Mouse (Mus musculus) spleen, postnatal 4 days (tissue): ENCODE measurements at regions not wholly inside any gene's neighbourhood (a gene's known extent, or its start where the extent isn't known, plus 50 kb on each side); places are given as distances from the start of the nearest gene placed in this dataset.
A peak's percentile ranks its signal among the peaks of the same experiment; 100 is the strongest.

Experiments
- DNase-seq, 2 experiments: peaks; one replicate each; pipeline ENCODE4 v3.0.0; 2022; ENCODE audit warnings: low spot score in 2 of 2

GRCm38 (mm10) chr19:36229941-36230340 lies 110.0 kb upstream of the Ankrd1 start:
- DNase-seq, result no peak

DNA sequence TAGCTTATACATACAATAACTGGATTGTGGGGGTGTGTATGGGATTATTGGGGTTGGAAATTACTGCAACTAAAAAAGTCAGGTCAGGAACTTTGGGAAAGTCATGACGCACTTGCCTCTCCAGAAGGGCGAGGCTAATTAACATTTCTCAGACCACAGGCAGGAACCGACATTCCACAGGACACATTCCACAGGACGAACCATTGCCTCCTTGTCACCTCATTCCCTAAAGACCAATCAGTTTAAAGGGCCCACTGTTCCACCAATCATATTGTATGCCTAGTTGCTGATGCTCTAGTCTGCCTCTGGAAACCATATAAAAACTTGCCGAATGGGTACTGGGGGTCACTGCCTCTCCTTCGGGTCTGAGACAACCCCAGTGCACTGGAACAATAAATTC lies 113.0 kb upstream of the Pcgf5 start:
- no peak for DNase-seq

DNA sequence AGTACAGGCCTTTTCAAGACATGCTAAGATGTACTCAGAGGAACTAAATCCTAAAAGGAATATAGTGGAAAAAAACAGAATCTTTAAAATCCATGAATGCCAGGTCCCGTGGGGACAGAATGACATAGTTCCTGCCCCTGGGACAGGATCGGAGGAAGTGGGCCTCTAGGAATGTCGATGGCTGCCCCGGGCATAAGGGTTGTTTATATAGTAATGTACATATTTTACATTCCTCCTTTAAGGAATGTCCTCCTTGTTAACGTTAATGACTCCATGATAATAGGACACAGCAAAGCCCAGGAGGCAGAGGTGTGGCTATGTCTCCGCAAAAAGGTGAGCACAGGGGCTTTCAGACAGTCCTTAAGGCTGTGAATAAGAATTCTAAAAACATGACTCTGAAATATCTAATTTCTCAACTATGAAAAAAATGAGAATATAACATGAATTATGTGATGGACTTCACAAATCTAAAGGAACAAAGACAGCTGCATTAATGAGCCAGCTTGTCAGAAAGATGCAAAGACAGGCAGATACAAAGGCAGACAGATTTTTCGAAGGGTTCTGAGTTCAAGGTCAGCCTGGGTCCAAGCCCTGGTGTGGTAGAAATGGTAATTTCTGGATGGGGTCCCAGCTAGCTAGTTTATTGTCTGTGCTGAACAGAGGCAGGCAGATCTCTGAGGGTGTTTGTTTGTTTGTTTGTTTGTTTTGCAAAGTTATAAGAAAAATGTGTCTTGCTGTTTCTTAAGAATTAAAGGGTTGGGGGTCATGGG lies 111.3 kb upstream of the Pcgf5 start:
- DNase-seq, result no peak

- DNase-seq, result no peak
Observed at GRCm38 (mm10) chr19:36237751-36238150, 110.4 kb upstream of the Pcgf5 start.

DNA sequence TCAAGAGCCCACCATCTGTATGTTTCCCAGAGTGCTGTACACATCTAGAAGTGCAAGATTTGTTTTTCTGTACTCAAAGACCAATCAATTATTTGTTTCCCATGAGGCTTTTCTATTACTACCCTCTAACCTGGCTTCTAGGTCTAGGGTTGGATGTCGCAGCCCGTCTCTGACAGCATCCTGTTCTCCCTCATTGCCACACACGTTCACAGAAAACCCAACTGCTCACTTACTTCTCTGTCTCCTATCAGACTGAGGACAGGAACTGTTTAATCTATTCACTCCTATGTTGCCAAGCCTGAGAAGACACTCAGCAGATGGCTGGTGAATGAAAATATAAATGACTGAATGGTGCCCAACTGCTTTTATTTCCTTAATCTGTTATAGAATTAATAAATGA lies 109.6 kb upstream of the Pcgf5 start:
- DNase-seq, result no peak

- DNase-seq, result no peak
Observed at GRCm38 (mm10) chr19:36242396-36242795, 105.7 kb upstream of the Pcgf5 start.

DNA sequence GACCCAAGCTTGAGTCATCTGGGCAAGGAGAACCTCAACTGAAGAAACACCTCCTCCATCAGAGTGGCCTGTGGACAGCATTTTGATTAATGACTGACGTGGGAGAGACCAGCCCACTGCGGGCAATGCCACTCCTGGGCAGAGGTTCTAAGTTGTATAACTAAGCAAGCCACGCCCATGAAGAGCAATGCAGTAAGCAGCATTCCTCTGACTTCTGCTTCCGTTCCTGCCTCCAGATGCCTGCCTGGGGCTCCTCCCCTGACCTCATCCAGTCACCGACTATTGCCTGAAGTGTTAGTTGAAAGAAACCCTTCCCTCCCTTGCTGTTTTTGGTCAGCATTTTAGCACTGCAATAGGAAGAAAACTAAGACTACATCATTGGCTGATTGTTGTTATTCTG lies 105.2 kb upstream of the Pcgf5 start:
- no peak for DNase-seq

- no peak for DNase-seq
Observed at GRCm38 (mm10) chr19:36252522-36252921, 95.6 kb upstream of the Pcgf5 start.

GRCm38 (mm10) chr19:36257748-36258538 lies 90.2 kb upstream of the Pcgf5 start:
- no peak for DNase-seq

DNA sequence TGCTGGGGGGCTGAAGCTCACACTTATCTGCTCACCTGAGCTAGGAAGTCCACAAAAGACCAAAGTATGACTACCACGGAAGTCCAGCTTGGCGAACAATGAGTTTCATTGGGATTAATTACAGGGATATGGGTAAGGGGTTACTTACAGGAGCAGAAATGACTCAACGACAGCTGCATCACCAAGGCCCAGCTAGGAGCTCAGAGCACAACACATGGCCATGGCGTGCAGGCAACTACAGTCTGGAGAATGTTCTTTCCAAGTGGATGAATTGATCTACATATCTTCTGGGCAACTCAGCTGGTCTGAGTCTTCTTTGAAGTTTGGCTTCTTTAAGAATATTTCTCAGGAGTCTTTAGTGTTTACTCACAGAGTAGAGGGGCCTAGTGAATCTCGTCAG lies 86.3 kb upstream of the Pcgf5 start:
- no peak for DNase-seq

DNA sequence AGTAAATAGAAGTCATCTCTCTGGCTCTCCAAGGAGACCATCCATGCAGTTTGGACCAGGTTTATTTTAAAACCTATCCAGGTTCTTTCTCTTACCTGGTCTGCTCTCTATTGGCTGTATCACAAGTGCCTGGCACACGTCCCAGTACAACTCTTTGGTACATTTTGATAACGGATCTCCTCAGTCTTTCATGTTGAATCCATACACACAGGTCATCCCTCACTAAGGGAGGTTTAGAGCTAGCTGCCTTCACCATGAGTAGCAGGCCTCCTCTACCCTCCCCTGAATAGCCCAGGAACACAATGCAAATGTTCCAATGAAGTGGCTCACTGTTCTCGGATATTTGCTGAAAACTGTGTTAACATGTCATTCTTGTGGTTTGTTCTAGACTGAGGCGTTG lies 84.2 kb upstream of the Pcgf5 start:
- no peak for DNase-seq

GRCm38 (mm10) chr19:36264397-36264796 lies 83.7 kb upstream of the Pcgf5 start:
- no peak for DNase-seq

GRCm38 (mm10) chr19:36265276-36265675 lies 82.8 kb upstream of the Pcgf5 start:
- DNase-seq, result no peak

DNA sequence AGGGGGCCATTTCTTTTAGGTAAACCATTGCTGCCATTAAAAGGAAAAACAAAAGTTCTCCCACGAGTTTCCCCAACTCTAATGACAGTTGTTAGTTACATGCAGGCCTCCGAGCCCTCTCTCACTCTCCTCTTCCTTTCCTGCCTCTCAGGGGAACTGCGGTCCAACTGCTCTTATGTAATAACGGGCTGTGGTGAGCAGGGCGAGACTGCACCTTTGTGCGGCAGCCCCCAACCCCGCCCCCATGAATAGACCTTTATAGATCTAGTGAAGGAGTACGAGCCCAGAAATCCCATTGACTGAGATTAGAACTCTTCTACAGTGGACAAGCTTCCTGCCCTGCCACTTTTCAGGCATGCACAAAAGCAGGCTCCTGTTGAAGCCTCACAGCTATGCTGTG lies 81.8 kb upstream of the Pcgf5 start:
- peak in 1 of 2 experiments; percentile 30 for DNase-seq

DNA sequence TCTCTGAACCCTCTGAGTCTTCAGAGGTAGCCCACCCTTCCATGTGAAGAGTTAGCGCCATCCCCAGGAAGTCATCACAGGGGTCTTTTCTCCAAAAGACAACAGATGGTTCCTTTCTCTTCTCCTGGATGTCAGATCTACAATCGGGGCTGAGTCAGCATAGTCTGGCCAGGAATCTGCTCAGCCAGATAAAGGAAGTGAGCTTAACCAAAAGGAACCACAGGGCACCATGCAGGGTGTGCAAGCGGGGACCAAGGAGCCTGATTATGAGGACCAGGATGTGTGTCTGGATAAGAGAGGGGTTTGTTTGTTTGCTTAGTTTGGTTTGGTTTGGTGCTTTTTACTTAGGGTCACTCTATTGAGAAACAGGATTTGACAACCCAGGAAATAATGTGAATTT lies 74.6 kb upstream of the Pcgf5 start:
- no peak for DNase-seq

GRCm38 (mm10) chr19:36285465-36285864 lies 62.6 kb upstream of the Pcgf5 start:
- DNase-seq, result no peak

DNA sequence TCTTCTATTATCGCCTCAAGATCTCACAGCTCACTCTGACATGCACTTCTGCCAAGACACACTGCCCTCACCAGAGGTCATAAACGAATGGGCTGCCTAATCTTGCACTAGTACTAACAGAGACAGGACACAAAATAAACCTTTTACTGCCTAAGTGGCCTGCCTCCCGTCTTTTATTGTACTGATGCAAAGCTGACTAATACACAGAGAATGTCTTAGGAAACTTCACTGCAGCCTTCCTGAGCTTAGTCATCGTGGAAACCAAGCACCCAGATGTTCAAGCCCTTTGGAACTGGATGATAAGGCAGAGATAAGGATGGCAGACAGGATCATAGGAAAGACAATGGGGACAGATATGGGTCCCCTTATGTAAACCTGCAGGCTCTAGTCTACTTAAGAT lies 57.3 kb upstream of the Pcgf5 start:
- no peak for DNase-seq

GRCm38 (mm10) chr19:36293177-36293969 lies 54.7 kb upstream of the Pcgf5 start:
- no peak for DNase-seq
